Mouse (Mus musculus): Measurements from ENCODE around the gene Pimreg.

The Pimreg gene

GRCm38 (mm10) chr11:72068026-72068425 is 26.2 kb downstream of the Pimreg start:
- DNase-seq: peak; percentile 30

- DNase-seq: no peak
These were observed 28.9 kb downstream of the Pimreg start for GRCm38 (mm10) chr11:72070733-72071132.

GRCm38 (mm10) chr11:72072331-72072905 is 30.6 kb downstream of the Pimreg start:
- DNase-seq: peak; percentile 76

GRCm38 (mm10) chr11:72074230-72074629 is 32.4 kb downstream of the Pimreg start:
- no peak for DNase-seq

GRCm38 (mm10) chr11:72078056-72078455 is 36.2 kb downstream of the Pimreg start:
- peak; percentile 22 for DNase-seq

GRCm38 (mm10) chr11:72078647-72079046 is 36.8 kb downstream of the Pimreg start:
- peak; percentile 15 for DNase-seq

GRCm38 (mm10) chr11:72080461-72080860 is 38.6 kb downstream of the Pimreg start:
- DNase-seq: no peak

- no peak for DNase-seq
These were observed 40.8 kb downstream of the Pimreg start for GRCm38 (mm10) chr11:72082601-72083000.

- no peak for DNase-seq
These were observed 42.5 kb downstream of the Pimreg start for GRCm38 (mm10) chr11:72084337-72084736.

GRCm38 (mm10) chr11:72086251-72087046 is 44.6 kb downstream of the Pimreg start:
- peak; percentile 79 for DNase-seq

GRCm38 (mm10) chr11:72092390-72092789 is 50.6 kb downstream of the Pimreg start:
- DNase-seq: no peak

GRCm38 (mm10) chr11:72094442-72094841 is 52.6 kb downstream of the Pimreg start:
- DNase-seq: no peak

- no peak for DNase-seq
These were observed 54.2 kb downstream of the Pimreg start for GRCm38 (mm10) chr11:72095994-72096393.
